Mouse (Mus musculus): ENCODE measurements around the gene Olfr204.
"Not testable (repeated sequence)": the region's sequence is repeated elsewhere in the genome, so short reads cannot be mapped to it uniquely, and the experiment has no call there.

The Olfr204 gene

GRCm38 (mm10) chr16:59318148-59318547 is at the start of gene Olfr204:
Gene Olfr204 (minus strand): TSS chr16:59318248.
- DNase-seq (ENCODE audit: low spot score): no peak

DNA sequence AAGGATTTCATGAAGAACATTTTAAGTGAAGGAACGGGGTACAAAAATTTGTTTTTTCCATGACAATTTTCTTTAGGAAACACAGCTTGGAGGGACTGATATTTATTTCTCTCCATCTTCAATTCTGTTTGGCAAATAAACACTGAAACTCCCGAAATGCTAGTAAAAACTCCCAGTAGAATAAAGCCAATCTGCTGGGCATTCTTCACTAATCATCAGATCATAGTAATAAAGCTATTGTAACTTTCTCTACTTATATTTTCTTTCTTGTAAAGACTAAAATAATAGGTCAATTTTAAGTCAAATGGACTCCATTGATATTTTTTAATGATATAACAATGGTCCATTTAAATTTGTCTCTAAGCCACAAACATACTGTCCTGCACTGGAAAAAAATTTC is 45.8 kb upstream of the Olfr204 start, which contains the start of gene Olfr209:
Olfr209 (minus strand) TSS at position 101 of the 400 bp plus-strand sequence.
- no peak for DNase-seq (ENCODE audit: low spot score)

DNA sequence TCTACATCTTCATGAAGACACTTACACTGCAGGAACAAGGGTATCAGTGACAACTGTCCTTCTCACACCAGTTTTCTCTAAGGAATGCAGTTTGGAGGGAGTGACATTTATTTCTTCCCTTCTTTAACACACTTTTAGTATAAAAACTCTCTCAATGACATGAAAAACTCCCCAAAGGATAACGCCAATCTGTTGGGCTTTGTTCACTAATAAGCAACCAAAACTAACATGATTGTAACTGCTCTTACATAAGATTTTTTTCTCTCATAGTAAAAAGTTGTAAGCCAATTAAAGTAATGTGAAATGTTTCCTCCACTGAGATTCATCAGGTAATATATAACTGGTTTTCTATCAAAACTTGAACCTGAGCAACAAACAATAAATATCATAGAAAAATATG is 31.1 kb upstream of the Olfr204 start, which contains the start of gene Olfr206:
Olfr206 (minus strand) TSS at position 101 of the 400 bp plus-strand sequence.
- no peak for DNase-seq (ENCODE audit: low spot score)

- no peak for DNase-seq (ENCODE audit: low spot score)
Observed at GRCm38 (mm10) chr16:59331038-59331437, 13.0 kb upstream of the Olfr204 start, which contains the start of gene Olfr205. Gene Olfr205 (minus strand): TSS chr16:59331138.

DNA sequence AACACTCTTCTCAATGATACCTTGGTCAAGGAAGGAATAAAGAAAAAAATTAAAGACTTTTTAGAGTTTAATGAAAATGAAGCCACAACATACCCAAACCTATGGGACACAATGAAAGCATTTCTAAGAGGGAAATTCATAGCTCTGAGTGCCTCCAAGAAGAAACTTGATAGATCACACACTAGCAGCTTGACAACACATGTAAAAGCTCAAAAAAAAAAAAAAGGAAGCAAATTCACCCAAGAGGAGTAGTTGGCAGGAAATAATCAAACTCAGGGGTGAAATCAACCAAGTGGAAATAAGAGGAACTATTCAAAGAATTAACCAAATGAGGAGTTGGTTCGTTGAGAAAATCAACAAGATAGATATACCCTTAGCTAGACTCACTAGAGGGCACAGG is 5.2 kb upstream of the Olfr204 start:
- not testable (repeated sequence) for DNase-seq (ENCODE audit: low spot score)

GRCm38 (mm10) chr16:59298581-59298980 is 19.5 kb downstream of the Olfr204 start, which contains the start of gene Olfr203:
Gene Olfr203 (plus strand): TSS chr16:59298881.
- no peak for DNase-seq (ENCODE audit: low spot score)

DNA sequence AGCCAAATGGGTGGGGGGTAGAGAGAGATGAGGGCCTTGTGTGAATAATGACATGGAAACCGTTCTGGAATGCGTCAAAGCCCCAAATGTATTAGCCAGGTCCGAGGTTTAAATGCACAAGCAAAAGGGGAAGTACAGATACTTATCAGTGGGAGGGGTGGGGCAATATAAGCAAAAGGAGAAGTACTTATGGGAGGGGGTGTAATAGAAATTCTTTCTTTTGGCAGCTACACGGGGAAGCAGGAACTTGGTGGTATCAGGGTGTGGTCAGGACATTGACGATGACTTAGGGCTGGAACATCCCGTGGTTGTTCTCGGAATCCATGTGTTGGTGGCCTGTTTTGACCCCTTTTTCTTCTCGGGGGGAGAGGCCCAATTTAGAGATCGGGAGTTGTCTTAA is 30.5 kb downstream of the Olfr204 start:
- DNase-seq (ENCODE audit: low spot score): not testable (repeated sequence)

GRCm38 (mm10) chr16:59286693-59287092 is 31.4 kb downstream of the Olfr204 start, which contains the start of gene Olfr202:
Gene Olfr202 (minus strand): TSS chr16:59286793.
- DNase-seq (ENCODE audit: low spot score): no peak

- no peak for DNase-seq (ENCODE audit: low spot score)
Observed at GRCm38 (mm10) chr16:59283476-59283875, 34.6 kb downstream of the Olfr204 start.

DNA sequence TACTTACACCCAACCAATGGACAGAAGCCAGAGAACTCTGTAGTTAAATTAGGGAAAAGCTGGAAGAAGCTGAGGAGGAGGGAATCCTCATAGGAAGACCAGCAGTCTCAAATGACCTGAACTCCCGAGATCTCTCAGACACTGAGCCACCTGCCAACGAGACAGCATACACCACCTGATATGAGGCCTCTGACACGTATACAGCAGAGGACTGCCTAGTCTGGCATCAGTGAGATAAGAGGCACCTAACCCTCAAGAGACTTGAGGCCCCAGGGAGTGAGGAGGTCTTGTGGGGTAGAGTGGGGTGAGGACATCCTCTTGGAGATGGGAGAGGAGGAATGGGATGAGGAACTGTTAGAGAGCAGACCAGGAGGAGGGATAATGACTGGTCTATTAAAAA is 37.5 kb downstream of the Olfr204 start:
- no peak for DNase-seq (ENCODE audit: low spot score)

GRCm38 (mm10) chr16:59272532-59272931 is 45.5 kb downstream of the Olfr204 start, which contains the start of gene Olfr201:
Gene Olfr201 (minus strand): TSS chr16:59272632.
- not testable (repeated sequence) for DNase-seq (ENCODE audit: low spot score)

GRCm38 (mm10) chr16:59269097-59269496 is 49.0 kb downstream of the Olfr204 start:
- not testable (repeated sequence) for DNase-seq (ENCODE audit: low spot score)

Data from ovary, postnatal 14 days (tissue).